ENCODE assay signal across 9 mouse cellular contexts in genomic region chr8:13506849-13507248, GRCm38 (mm10). TPM values are rescaled to one million over a fixed set of nuclear protein-coding genes. Genes with fewer than 3 reads are reported as not detected.
A peak's percentile ranks its signal among the peaks of the same experiment; 100 is the strongest.
DNase-seq lines count a peak whose midpoint lies in the region; ATAC-seq and TF ChIP-seq lines count a peak whose summit lies in the region.
"Had no signal": no experiment of that assay in that cellular context is flagged by ENCODE, and none has a peak within 500 bp of the region (broad histone marks: within the 10 kb centered on the region; RNA-seq: fewer than 3 reads in every experiment).

No protein-coding gene starts in this region.

- no peaks in the 10 kb centered on the region for H3K79me2 ChIP-seq in heart, adult 2 months (replicated peaks; ENCODE audit: control insufficient read depth, insufficient read depth, low read length)
- H3K79me2 ChIP-seq in macrophage (ENCODE audit: inconsistent target) = no peaks in the 10 kb centered on the region

- no peaks in the 10 kb centered on the region for H3K36me3 ChIP-seq in heart, adult 2 months (ENCODE audit: control insufficient read depth, insufficient read depth, low read length)
- H3K36me3 ChIP-seq in heart, embryonic 10.5 days = no peaks in the 10 kb centered on the region
- no peaks in the 10 kb centered on the region for H3K36me3 ChIP-seq in kidney, adult 2 months (ENCODE audit: control insufficient read depth, insufficient read depth, low read length)
- no peaks in the 10 kb centered on the region for H3K36me3 ChIP-seq in macrophage (ENCODE audit: inconsistent target)
- H3K36me3 ChIP-seq in midbrain, embryonic 10.5 days = no peaks in the 10 kb centered on the region
- H3K36me3 ChIP-seq: limb, embryonic 15.5 days had no signal

- TF ChIP-seq CTCF in heart, adult 2 months (IDR thresholded peaks at IDR 0.05) = no peak
- no peak for TF ChIP-seq CTCF in kidney, adult 2 months (conservative IDR thresholded peaks at IDR 0.05; ENCODE audit: insufficient read depth, insufficient read length, low read depth, low read length)

- no peak for TF ChIP-seq POLR2A in heart, adult 2 months (IDR thresholded peaks at IDR 0.05; ENCODE audit: insufficient read depth, low read depth, low read length)
- TF ChIP-seq POLR2A in kidney, adult 2 months (IDR thresholded peaks at IDR 0.05; ENCODE audit: low read depth, low read length) = no peak

- no peak overlapping the region for H3K4me3 ChIP-seq in heart, adult 2 months
- H3K4me3 ChIP-seq in heart, embryonic 10.5 days = no peak overlapping the region
- H3K4me3 ChIP-seq in kidney, adult 2 months (ENCODE audit: insufficient read depth, low read depth, low read length) = no peak overlapping the region
- H3K4me3 ChIP-seq in macrophage (ENCODE audit: inconsistent target) = no peak overlapping the region
- H3K4me3 ChIP-seq in midbrain, embryonic 10.5 days = no peak overlapping the region
- H3K4me3 ChIP-seq: limb, embryonic 15.5 days had no signal

- peak; percentile 80 to 82 for DNase-seq in heart, adult 2 months
- DNase-seq in heart, embryonic 10.5 days (ENCODE audit: low spot score) = no peak
- peak; percentile 97 for DNase-seq in kidney, adult 2 months
- DNase-seq in embryo, embryonic 10 days (ENCODE audit: low spot score) = no peak
- DNase-seq in frontal cortex, postnatal 10 days (ENCODE audit: low spot score in 2 of 2) = no peak
- no peak for DNase-seq in midbrain, embryonic 10.5 days (ENCODE audit: low spot score)

- no peaks in the 10 kb centered on the region for H3K27me3 ChIP-seq in heart, adult 2 months (ENCODE audit: control insufficient read depth, insufficient read depth, low read length)
- no peaks in the 10 kb centered on the region for H3K27me3 ChIP-seq in heart, embryonic 10.5 days (ENCODE audit: insufficient read depth, poor library complexity, severe bottlenecking)
- no peaks in the 10 kb centered on the region for H3K27me3 ChIP-seq in kidney, adult 2 months (replicated peaks; ENCODE audit: control insufficient read depth, insufficient read depth, low read length)
- H3K27me3 ChIP-seq in midbrain, embryonic 10.5 days (ENCODE audit: low read depth, poor library complexity, severe bottlenecking) = no peaks in the 10 kb centered on the region

- no peak overlapping the region for H3K9ac ChIP-seq in heart, adult 2 months (ENCODE audit: low read depth, low read length)
- H3K9ac ChIP-seq: limb, embryonic 15.5 days had no signal

- intact Hi-C loops in heart, adult 2 months (cut with DNase I) = no loop called here

- peak; percentile 48 for ATAC-seq in common myeloid progenitor, adult 5-6 weeks (replicated peaks; ENCODE audit: low read depth, poor library complexity, severe bottlenecking)

- H3K4me1 ChIP-seq in heart, adult 2 months (ENCODE audit: control insufficient read depth, insufficient read depth, low read length) = peaks cover 10% of the 10 kb centered on the region; the same call in 1 of the 2 replicates
- no peaks in the 10 kb centered on the region for H3K4me1 ChIP-seq in heart, embryonic 10.5 days
- H3K4me1 ChIP-seq in kidney, adult 2 months (ENCODE audit: control insufficient read depth, insufficient read depth, low read length) = peaks cover 36% of the 10 kb centered on the region
- H3K4me1 ChIP-seq in midbrain, embryonic 10.5 days = 0 out of 2 replicates have a peak, but pooled peaks cover 7% of the 10 kb centered on the region
- H3K4me1 ChIP-seq: limb, embryonic 15.5 days had no signal

- 33% methylated on average over 4 of the region's 4 CpGs for WGBS in heart, adult 2 months
- 46% methylated on average over 4 of the region's 4 CpGs for WGBS in heart, embryonic 10.5 days
- 14% methylated on average over 4 of the region's 4 CpGs for WGBS in kidney, adult 2 months
- WGBS in macrophage (ENCODE audit: missing documents) = 13% methylated on average over 4 of the region's 4 CpGs
- 70% methylated on average over 4 of the region's 4 CpGs for WGBS in midbrain, embryonic 10.5 days

- no peaks in the 10 kb centered on the region for H3K9me3 ChIP-seq in heart, embryonic 10.5 days
- H3K9me3 ChIP-seq in midbrain, embryonic 10.5 days (replicated peaks) = no peaks in the 10 kb centered on the region
- H3K9me3 ChIP-seq: limb, embryonic 15.5 days had no signal

- TF ChIP-seq EP300 in heart, adult 2 months (IDR thresholded peaks at IDR 0.05; ENCODE audit: insufficient read depth, low read depth, low read length) = peak; percentile 77

- H3K27ac ChIP-seq in heart, adult 2 months = no peak overlapping the region
- no peak overlapping the region for H3K27ac ChIP-seq in heart, embryonic 10.5 days
- peak overlapping the region; percentile 93 for H3K27ac ChIP-seq in kidney, adult 2 months (ENCODE audit: insufficient read depth, low read depth, low read length)
- peak overlapping the region; percentile 99 for H3K27ac ChIP-seq in macrophage
- no peak overlapping the region for H3K27ac ChIP-seq in midbrain, embryonic 10.5 days (replicated peaks)
- H3K27ac ChIP-seq: limb, embryonic 15.5 days had no signal

RNA-seq across cellular contexts. Expression of gene Gas6, which starts 12.6 kb away (rescaled TPM):
- 100 to 1,000 TPM; 114 to 129 TPM for total RNA-seq in heart, adult 2 months (2021)
- 133 and 153 TPM in 2 replicates for polyA plus RNA-seq in heart, adult 2 months (2012; rRNA removed)
- 13.8 and 23.3 TPM in 2 replicates for polyA plus RNA-seq in heart, embryonic 10.5 days (2016; fragmentation: Nextera tagmentation; extraction: Ambion mirVana)
- total RNA-seq in common myeloid progenitor, adult 5-6 weeks (2017) = 0.32 and 0.39 TPM in 2 replicates
- polyA plus RNA-seq in kidney, adult 2 months (2012; rRNA removed) = 461 and 486 TPM in 2 replicates
- 100 to 1,000 TPM in 15 of 26 experiments, 10 to 100 TPM in 11; 21.7 to 469 (median 121) TPM for total RNA-seq in macrophage (2018; cell fraction: chromatin; rRNA removed)
- total RNA-seq in macrophage (2018; cell fraction: cytosol; rRNA removed) = 100 to 1,000 TPM; 150 to 988 (median 446) TPM
- total RNA-seq in macrophage (2018; cell fraction: nucleus; rRNA removed) = 100 to 1,000 TPM; 112 to 839 (median 227) TPM
- polyA plus RNA-seq in macrophage (2018) = 596 to 877 TPM (median 653 TPM) in 3 replicates
- polyA plus RNA-seq in midbrain, embryonic 10.5 days (2016; fragmentation: Nextera tagmentation; extraction: Ambion mirVana) = 8.9 and 14.6 TPM in 2 replicates

RNA-seq across cellular contexts. Expression of gene 1700029H14Rik, which starts 55.4 kb away (rescaled TPM):
- not detected for total RNA-seq in heart, adult 2 months (2021)
- 0.32 and 0.45 TPM in 2 replicates for polyA plus RNA-seq in heart, adult 2 months (2012; rRNA removed)
- polyA plus RNA-seq in heart, embryonic 10.5 days (2016; fragmentation: Nextera tagmentation; extraction: Ambion mirVana) = not detected in 2 replicates
- not detected in 2 replicates for total RNA-seq in common myeloid progenitor, adult 5-6 weeks (2017)
- not detected in 2 replicates for polyA plus RNA-seq in kidney, adult 2 months (2012; rRNA removed)
- 1 to 10 TPM in 16 of 26 experiments, under 1 TPM in 2, not detected in 8; 0.58 to 6.6 (median 2.1) TPM for total RNA-seq in macrophage (2018; cell fraction: chromatin; rRNA removed)
- not detected for total RNA-seq in macrophage (2018; cell fraction: cytosol; rRNA removed)
- total RNA-seq in macrophage (2018; cell fraction: nucleus; rRNA removed) = 1 to 10 TPM in 9 of 26 experiments, under 1 TPM in 6, not detected in 11; 0.47 to 4.3 (median 1.1) TPM
- polyA plus RNA-seq in macrophage (2018) = not detected in 3 replicates
- not detected in 2 replicates for polyA plus RNA-seq in midbrain, embryonic 10.5 days (2016; fragmentation: Nextera tagmentation; extraction: Ambion mirVana)
- polyA plus RNA-seq: limb, embryonic 15.5 days had no signal

Comparison
In these comparisons a context has a peak if more than half of its experiments do, and no peak if none do; other contexts are left out.
1. DNase-seq: peak in heart, adult 2 months (2 of 2) and kidney, adult 2 months (single experiment); none in heart, embryonic 10.5 days (single experiment), embryo, embryonic 10 days (single experiment), frontal cortex, postnatal 10 days (0 of 2) and midbrain, embryonic 10.5 days (single experiment).
2. H3K27ac ChIP-seq: peak in kidney, adult 2 months (single experiment) and macrophage (single experiment); none in heart, adult 2 months (single experiment), heart, embryonic 10.5 days (single experiment) and midbrain, embryonic 10.5 days (single experiment).